Mouse (Mus musculus) MN1 (cell line): ENCODE results near the gene BC005561.
"Not testable (repeated sequence)": the region's sequence is repeated elsewhere in the genome, so short reads cannot be mapped to it uniquely, and the experiment has no call there.

ENCODE experiments used
- DNase-seq: peaks from one replicate; pipeline ENCODE4 v3.0.0-alpha.2; 2016; ENCODE audit warnings: low spot score

BC005561 gene

GRCm38 (mm10) chr5:104508195-104508891, at the start of gene BC005561:
BC005561 (plus strand) TSS chr5:104508352.
- peak; percentile 83 for DNase-seq

- peak; percentile 80 for DNase-seq
Observed at GRCm38 (mm10) chr5:104458832-104459705, 49.1 kb upstream of the BC005561 start, which contains the start of gene Pkd2. Pkd2 (plus strand) TSS chr5:104459450.

- peak; percentile 57 for DNase-seq
Observed at GRCm38 (mm10) chr5:104459706-104460455, 48.3 kb upstream of the BC005561 start.

- DNase-seq = no peak
Observed at GRCm38 (mm10) chr5:104460456-104460838, 47.7 kb upstream of the BC005561 start.

GRCm38 (mm10) chr5:104460856-104461255, 47.3 kb upstream of the BC005561 start:
- DNase-seq = no peak

GRCm38 (mm10) chr5:104465279-104465678, 42.9 kb upstream of the BC005561 start:
- DNase-seq = peak; percentile 27

- DNase-seq = no peak
Observed at GRCm38 (mm10) chr5:104465731-104466130, 42.4 kb upstream of the BC005561 start.

- no peak for DNase-seq
Observed at GRCm38 (mm10) chr5:104466816-104467215, 41.3 kb upstream of the BC005561 start.

GRCm38 (mm10) chr5:104468586-104468985, 39.6 kb upstream of the BC005561 start:
- DNase-seq = no peak

GRCm38 (mm10) chr5:104470981-104471391, 37.2 kb upstream of the BC005561 start:
- no peak for DNase-seq

GRCm38 (mm10) chr5:104472371-104472770, 35.8 kb upstream of the BC005561 start:
- no peak for DNase-seq

GRCm38 (mm10) chr5:104480367-104480766, 27.8 kb upstream of the BC005561 start:
- DNase-seq = no peak

GRCm38 (mm10) chr5:104482856-104483255, 25.3 kb upstream of the BC005561 start:
- peak; percentile 87 for DNase-seq

GRCm38 (mm10) chr5:104491561-104491960, 16.6 kb upstream of the BC005561 start:
- no peak for DNase-seq

GRCm38 (mm10) chr5:104504883-104505282, 3.3 kb upstream of the BC005561 start:
- no peak for DNase-seq

- no peak for DNase-seq
Observed at GRCm38 (mm10) chr5:104507829-104508194, 340 bp upstream of the BC005561 start.

GRCm38 (mm10) chr5:104511211-104511610, 3.1 kb downstream of the BC005561 start:
- no peak for DNase-seq

- no peak for DNase-seq
Observed at GRCm38 (mm10) chr5:104538612-104539011, 30.5 kb downstream of the BC005561 start.

- DNase-seq = no peak
Observed at GRCm38 (mm10) chr5:104539331-104539730, 31.2 kb downstream of the BC005561 start.

- DNase-seq = not testable (repeated sequence)
Observed at GRCm38 (mm10) chr5:104568079-104568478, 59.9 kb downstream of the BC005561 start.

GRCm38 (mm10) chr5:104570766-104571165, 62.6 kb downstream of the BC005561 start:
- peak; percentile 40 for DNase-seq

GRCm38 (mm10) chr5:104571282-104571921, 63.2 kb downstream of the BC005561 start:
- peak; percentile 95 for DNase-seq
